Mouse (Mus musculus) gastrocnemius, adult 2 months (tissue): ENCODE measurements around the gene Metrnl. TPM values are rescaled to one million over a fixed set of nuclear protein-coding genes. Genes with fewer than 3 reads are reported as not detected.
A peak's percentile ranks its signal among the peaks of the same experiment; 100 is the strongest.
"Not testable (repeated sequence)": the region's sequence is repeated elsewhere in the genome, so short reads cannot be mapped to it uniquely, and the experiment has no call there.

Experiments
- DNase-seq: peaks from one replicate; pipeline ENCODE4 v3.0.0; 2022
- H3K27ac ChIP-seq: fragments of 200-600 bp; 2 replicates; pipeline ENCODE4 v1.8.1; 2022; ENCODE audit warnings: mild to moderate bottlenecking
- H3K4me3 ChIP-seq: fragments of 200-600 bp; 2 replicates; pipeline ENCODE4 v1.8.1; 2022; ENCODE audit warnings: mild to moderate bottlenecking, moderate library complexity
- CTCF ChIP-seq: fragments of 200-600 bp; IDR thresholded peaks from 2 replicates; pipeline ENCODE4 v1.8.1; 2022; ENCODE audit warnings: antibody characterized with exemption, mild to moderate bottlenecking, moderate library complexity
- intact Hi-C: fragments of 180-260 bp; cut with DNase I; formaldehyde crosslinking; loops from one replicate; pipeline ENCODE4 v1.15.1; 2025
- long read RNA-seq, 2 experiments: library from polyadenylated mRNA; stranded (forward); transcript quantifications; one replicate each; pipeline ENCODE4 v2.0.0; 2021
- total RNA-seq, 2 experiments: library from RNA; stranded (reverse); gene quantifications; 2 replicates each; pipeline ENCODE4 v1.2.3; 2021

The Metrnl gene
- 10 to 100 TPM in 1 of 2 experiments, 1 to 10 TPM in 1; 7.8 to 13.7 TPM for total RNA-seq
- long read RNA-seq, experiment 1, transcript Metrnl-201 (4 exons, 1,401 nt): major isoform, 5 of 8 reads
- long read RNA-seq, experiment 1, partial matches to known transcripts: 1 of 8 reads
- long read RNA-seq, experiment 1, other reads (novel, unspliced or antisense): 2 of 8 reads
- long read RNA-seq, experiment 2, transcript Metrnl-201 (4 exons, 1,401 nt): major isoform, 13 of 19 reads
- long read RNA-seq, experiment 2, partial matches to known transcripts: 0 of 19 reads
- long read RNA-seq, experiment 2, other reads (novel, unspliced or antisense): 5 of 19 reads

DNA sequence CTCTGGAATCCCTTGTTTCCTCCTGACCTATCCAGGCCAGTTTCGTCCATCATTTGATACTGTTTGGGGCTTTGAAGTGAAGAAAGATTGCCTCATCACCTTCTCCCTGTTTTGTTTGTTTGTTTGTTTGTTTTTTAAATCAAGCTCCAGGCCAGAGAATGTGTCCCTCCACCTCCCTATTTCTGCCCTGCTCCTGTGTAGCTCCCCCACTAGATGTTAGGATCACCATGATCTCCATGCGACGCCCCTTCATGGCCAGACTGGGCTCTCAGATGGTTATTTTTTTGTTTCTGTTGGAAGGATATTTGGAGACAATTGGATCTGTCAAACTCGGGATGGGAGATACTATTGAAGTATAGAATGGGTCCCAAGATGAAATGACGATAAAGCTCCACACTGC lies at the start of gene Metrnl:
TSS of gene Metrnl (plus strand) at position 301 of the 400 bp plus-strand sequence.
- Histone ChIP-seq H3K4me3 (peak within 1 kb of the TSS; percentile 76), H3K27ac (peak within 1 kb of the TSS; percentile 91)
- intact Hi-C loops: loop anchor here (5.0 kb wide), 2 partner anchors 44 to 106 kb away; no protein-coding TSS in a partner anchor
- DNase-seq: no peak
- TF ChIP-seq CTCF: no peak

DNA sequence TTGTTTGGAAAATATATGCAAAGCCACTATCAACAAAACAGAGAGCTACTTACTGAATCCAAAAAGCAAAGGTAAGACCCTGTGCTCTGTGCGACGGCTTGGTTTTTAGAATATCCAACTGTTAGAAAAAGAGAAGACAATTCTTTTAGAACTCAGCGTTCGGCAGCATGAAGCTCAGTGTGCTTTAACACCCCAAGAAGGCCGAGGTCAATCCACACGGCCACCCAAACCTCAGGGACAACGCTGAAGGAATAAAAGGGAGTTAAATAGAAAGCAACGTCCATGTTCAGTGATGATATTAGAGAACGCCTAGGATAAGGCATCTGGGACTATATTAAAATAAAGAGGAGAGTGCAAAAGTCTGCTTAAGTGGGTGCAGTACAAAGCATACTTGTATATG lies 49.8 kb upstream of the Metrnl start:
- intact Hi-C loops: loop anchor here (5.0 kb wide), 1 partner anchor 174 kb away; no protein-coding TSS in a partner anchor
- no peak for TF ChIP-seq CTCF

DNA sequence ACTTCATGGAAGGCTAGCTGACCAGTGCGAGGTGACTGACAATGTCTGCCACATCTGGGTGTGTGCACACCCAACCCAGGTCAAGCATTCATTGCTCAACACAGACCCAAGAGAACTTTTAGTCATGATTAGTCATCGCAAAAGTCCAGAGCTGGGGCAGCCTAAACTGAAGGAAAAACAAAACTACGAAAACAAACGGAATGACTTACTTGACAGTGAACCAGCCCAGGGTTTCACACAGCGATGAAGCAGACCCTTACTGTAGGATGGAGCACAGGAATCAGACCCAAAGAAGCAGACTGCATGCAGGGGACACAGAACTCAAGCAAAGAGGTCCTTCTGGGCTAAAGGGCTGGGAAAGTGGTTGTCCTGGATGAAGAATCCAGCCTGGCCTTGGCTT lies 49.4 kb upstream of the Metrnl start:
- no peak for TF ChIP-seq CTCF
- DNase-seq: peak; percentile 26
- Histone ChIP-seq H3K4me3 (peak overlapping the region; percentile 38; the same call in 1 of the 2 replicates), H3K27ac (peak overlapping the region; percentile 80)
- intact Hi-C loops: loop anchor here (1.0 to 5.0 kb wide), 2 partner anchors 156 to 175 kb away; no protein-coding TSS in a partner anchor

More for the DNA sequence above, 49.8 kb upstream of the Metrnl start:
- peak overlapping the region; percentile 80 for H3K27ac ChIP-seq
- DNase-seq: no peak
- H3K4me3 ChIP-seq: no peak overlapping the region

DNA sequence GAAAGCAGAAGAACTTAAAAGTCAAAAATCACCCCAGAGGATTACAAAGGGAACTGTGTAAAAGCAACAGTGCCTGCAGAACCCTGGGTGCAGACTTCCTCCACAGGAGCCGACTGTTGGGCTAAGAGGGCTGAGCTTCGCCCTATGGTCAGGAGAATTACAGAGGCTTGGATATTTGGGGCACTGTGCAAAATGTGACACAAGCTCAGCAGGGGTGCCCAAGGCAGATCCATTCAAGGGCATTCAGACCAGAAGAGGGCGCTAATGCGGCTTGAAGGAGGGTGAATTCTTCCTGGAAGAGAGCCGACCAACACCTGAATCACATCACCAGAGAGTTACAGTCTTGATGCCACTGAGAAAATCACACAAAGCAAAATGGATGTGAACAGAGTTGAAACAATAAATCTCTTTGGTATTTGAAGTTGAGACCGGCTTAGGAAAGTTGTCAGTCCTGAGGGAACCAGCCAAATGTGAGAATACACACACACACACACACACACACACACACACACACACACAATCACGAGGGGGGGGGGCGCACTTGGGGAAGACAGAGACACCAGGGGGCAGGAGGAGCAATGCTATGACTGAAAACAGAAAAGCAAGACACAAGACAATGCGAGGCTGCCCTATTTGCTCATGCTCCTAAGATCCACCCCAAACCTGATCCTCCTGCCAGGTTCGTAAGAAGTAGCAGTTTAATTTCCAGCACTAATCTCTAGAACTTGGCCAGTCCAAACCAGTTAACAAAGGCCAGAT lies 48.6 kb upstream of the Metrnl start:
- Histone ChIP-seq H3K4me3 (no peak overlapping the region), H3K27ac (peak overlapping the region; percentile 80)
- peak; percentile 73 for DNase-seq
- TF ChIP-seq CTCF: peak; percentile 73
- intact Hi-C loops: loop anchor here (1.0 to 5.0 kb wide), 2 partner anchors 156 to 175 kb away; no protein-coding TSS in a partner anchor

DNA sequence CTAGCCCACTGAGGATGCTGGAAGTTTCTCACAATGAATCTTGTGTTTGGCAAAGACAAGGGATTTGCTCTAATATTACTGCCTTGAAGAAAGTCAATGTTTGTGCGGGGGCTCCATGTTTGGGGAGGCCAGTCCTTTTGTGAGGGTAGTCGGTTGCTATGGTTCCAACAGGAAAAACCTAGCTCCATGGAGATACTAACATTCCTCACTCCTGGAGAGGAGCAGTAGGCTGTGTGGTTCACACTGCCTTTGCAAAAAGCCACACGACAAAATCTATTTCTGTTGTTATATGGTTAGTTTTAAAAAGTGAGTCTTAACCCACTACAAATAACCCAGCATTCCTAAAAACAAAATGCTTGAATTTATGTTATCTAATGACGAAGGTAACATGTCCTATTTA lies 47.7 kb upstream of the Metrnl start:
- no peak for DNase-seq
- TF ChIP-seq CTCF: no peak
- intact Hi-C loops: loop anchor here (5.0 kb wide), 1 partner anchor 176 kb away; no protein-coding TSS in a partner anchor
- Histone ChIP-seq H3K27ac (peak overlapping the region; percentile 35; the same call in 1 of the 2 replicates), H3K4me3 (no peak overlapping the region)

DNA sequence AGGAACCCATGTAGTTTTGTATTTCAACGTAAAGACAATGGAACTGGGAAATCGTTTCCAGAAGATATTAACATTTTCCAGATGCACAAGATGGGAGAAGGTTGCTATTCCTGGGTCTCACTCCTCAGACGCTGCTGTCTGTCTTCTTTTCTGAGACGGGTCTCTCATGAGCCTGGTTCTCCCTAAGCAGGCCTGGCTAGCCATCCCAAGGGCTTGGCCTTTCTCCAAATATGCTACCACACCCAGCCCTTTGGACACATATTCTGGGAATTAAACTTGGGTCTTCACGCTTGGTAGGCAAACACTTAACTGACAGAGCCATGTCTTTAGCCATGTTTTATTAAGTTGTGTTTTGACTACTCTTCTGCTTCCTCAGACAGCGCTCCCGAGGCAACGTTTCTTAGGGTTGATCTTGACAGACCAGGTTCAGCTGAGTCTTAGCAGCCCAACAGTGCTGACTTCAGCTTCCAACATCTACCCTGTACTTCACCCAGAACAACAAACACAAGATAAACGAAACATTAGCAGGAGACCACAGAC lies 46.9 kb upstream of the Metrnl start:
- intact Hi-C loops: loop anchor here (5.0 kb wide), 1 partner anchor 177 kb away; no protein-coding TSS in a partner anchor
- TF ChIP-seq CTCF: no peak
- peak; percentile 30 for DNase-seq
- Histone ChIP-seq H3K27ac (peak overlapping the region; percentile 12; the same call in 1 of the 2 replicates), H3K4me3 (no peak overlapping the region)

DNA sequence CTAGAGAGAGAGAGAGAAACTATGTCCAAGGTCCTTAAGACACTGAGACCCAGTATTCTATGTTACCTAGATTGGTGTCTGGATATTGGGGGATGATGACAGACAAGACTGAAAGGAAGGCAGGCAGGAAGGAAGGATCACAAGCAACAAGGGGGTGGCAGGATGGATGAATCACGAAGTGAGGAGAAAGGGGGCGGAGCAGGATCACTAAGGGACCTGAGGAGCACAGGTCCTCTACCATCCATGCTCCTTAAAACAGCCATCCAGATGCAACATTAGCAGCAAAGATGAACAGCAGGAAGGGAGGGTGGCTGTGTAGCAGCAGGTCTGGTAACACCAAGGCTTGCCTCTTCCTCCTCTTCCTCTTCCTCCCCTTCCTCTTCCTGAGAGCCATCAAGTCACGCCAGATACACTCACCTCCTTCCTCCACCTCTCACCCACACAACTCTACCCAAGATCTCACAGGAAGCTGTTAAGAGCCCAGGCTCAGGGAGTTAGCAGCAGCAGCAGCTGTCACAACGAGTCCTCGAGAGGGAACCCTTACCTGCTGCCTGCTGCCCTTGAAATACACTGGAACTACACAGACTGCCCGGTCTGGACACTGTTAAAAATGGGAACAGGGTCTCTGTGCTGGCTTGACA lies 46.1 kb upstream of the Metrnl start:
- Histone ChIP-seq H3K27ac (no peak overlapping the region), H3K4me3 (no peak overlapping the region)
- no peak for TF ChIP-seq CTCF
- intact Hi-C loops: loop anchor here (5.0 kb wide), 1 partner anchor 47 kb away; the partner anchor contains the start of gene Metrnl
- no peak for DNase-seq

DNA sequence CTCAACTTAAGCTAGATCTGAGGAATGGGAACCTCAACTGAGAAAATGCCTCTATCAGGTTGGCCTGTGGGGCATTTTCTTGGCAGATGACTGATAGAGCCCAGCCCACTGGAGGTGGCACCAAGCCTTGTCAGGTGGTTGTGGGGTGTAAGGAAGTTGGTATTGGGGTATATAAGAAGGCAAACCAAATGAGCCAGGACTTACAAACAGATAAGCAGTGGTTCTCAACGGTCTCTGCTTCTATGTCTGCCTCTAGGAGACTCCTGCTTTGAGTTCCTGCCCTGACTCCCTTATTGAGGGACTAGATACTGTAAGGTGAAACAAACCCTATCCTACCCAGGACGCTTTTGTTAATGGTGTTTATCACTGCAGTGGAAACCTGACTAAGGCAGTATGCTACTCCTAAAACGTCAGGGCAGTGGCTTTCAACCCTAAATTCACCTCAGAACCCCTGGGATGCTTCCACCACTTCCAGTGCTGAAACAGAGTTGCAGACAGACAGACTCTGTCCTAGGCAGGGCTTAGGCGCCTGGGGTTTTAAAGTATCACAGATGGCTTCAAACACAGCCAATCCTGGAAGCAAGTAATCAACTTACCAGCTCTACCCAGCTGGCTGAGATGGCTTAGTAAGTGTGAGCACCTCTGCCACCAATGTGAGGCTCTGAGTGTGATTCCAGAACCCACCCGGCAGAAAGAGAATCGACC lies 45.4 kb upstream of the Metrnl start:
- no peak for DNase-seq
- intact Hi-C loops: loop anchor here (5.0 kb wide), 1 partner anchor 46 kb away; the partner anchor contains the start of gene Metrnl

DNA sequence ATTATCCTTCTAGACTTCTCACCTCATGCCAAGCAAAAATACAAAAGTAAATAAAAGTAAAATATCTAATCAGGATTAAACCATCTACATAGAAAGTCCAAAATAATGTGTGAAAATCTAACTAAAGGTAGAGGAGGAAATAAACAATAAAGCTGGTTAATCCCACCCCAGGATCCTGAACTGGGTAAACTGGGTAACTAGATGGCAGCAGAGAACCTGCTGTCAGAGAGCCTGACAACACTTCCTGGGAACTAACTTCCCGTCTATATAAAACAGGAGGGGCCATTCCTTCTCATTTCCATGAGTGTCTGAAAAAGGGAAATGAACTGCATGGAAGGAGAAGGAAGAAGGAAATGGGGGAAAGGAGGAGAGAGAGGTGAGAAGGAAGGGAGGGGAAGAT lies 43.2 kb upstream of the Metrnl start:
- H3K4me3 ChIP-seq: no peak overlapping the region
- peak; percentile 39 for TF ChIP-seq CTCF
- intact Hi-C loops: loop anchor here (5.0 kb wide), 1 partner anchor 44 kb away; the partner anchor contains the start of gene Metrnl

More for the DNA sequence above, 45.4 kb upstream of the Metrnl start:
- Histone ChIP-seq H3K4me3 (no peak overlapping the region), H3K27ac (no peak overlapping the region)
- TF ChIP-seq CTCF: no peak

DNA sequence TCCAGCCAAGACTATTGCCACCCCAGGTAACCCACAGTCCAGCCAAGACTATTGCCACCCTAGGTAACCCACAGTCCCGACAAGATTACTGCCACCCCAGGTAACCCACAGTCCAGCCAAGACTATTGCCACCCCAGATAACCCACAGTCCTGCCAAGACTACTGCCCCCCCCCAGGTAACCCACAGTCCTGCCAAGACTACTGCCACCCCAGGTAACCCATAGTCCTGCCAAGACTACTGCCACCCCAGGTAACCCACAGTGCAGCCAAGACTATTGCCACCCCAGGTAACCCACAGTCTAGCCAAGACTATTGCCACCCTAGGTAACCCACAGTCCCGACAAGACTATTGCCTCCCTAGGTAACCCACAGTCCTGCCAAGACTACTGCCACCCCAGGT lies 40.7 kb upstream of the Metrnl start:
- H3K4me3 ChIP-seq, DNase-seq, intact Hi-C loops, H3K27ac ChIP-seq: not testable (repeated sequence)

More for the DNA sequence above, 43.2 kb upstream of the Metrnl start:
- DNase-seq: no peak
- H3K27ac ChIP-seq: no peak overlapping the region

DNA sequence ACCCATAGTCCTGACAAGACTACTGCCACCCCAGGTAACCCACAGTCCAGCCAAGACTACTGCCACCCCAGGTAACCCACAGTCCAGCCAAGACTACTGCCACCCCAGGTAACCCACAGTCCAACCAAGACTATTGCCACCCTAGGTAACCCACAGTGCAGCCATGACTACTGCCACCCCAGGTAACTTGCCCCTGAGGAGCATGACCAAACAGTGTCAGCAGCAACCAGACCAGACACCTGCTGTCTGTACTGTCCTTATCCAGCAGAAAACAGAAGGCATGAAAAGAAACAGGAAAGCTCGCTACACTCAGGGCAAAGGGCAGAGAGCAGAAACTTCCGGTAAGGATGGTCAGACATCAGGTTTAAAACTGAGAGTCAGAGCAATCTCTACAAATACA lies 40.2 kb upstream of the Metrnl start:
- Histone ChIP-seq H3K4me3 (no peak overlapping the region), H3K27ac (no peak overlapping the region)
- intact Hi-C loops: no loop called here
- no peak for TF ChIP-seq CTCF
- DNase-seq: no peak
